Mouse (Mus musculus): ENCODE data around the gene AU015836.
A peak's percentile ranks its signal among the peaks of the same experiment; 100 is the strongest.
"Not testable (repeated sequence)": the region's sequence is repeated elsewhere in the genome, so short reads cannot be mapped to it uniquely, and the experiment has no call there.

The AU015836 gene

GRCm38 (mm10) chrX:93968444-93968843, at the start of gene AU015836:
Gene AU015836, plus strand, starts transcription at chrX:93968659.
- no peak for DNase-seq

- no peak for DNase-seq
Observed at GRCm38 (mm10) chrX:93919017-93919416, 49.4 kb upstream of the AU015836 start.

GRCm38 (mm10) chrX:93928379-93928778, 40.1 kb upstream of the AU015836 start:
- DNase-seq = no peak

GRCm38 (mm10) chrX:93928794-93929193, 39.7 kb upstream of the AU015836 start:
- DNase-seq = no peak

- DNase-seq = no peak
Observed at GRCm38 (mm10) chrX:93931694-93932093, 36.8 kb upstream of the AU015836 start.

- DNase-seq = peak; percentile 11
Observed at GRCm38 (mm10) chrX:93956727-93957126, 11.7 kb upstream of the AU015836 start.

- no peak for DNase-seq
Observed at GRCm38 (mm10) chrX:93958502-93958901, 10.0 kb upstream of the AU015836 start.

- no peak for DNase-seq
Observed at GRCm38 (mm10) chrX:93980341-93980740, 11.9 kb downstream of the AU015836 start.

GRCm38 (mm10) chrX:93982193-93982592, 13.7 kb downstream of the AU015836 start:
- DNase-seq = no peak

- DNase-seq = not testable (repeated sequence)
Observed at GRCm38 (mm10) chrX:93985096-93985495, 16.6 kb downstream of the AU015836 start.

- no peak for DNase-seq
Observed at GRCm38 (mm10) chrX:94006991-94007390, 38.5 kb downstream of the AU015836 start.

- DNase-seq = no peak
Observed at GRCm38 (mm10) chrX:94009442-94009841, 41.0 kb downstream of the AU015836 start.

- DNase-seq = no peak
Observed at GRCm38 (mm10) chrX:94011656-94012173, 43.3 kb downstream of the AU015836 start.

GRCm38 (mm10) chrX:94012479-94013167, 44.2 kb downstream of the AU015836 start:
- no peak for DNase-seq

GRCm38 (mm10) chrX:94016891-94017290, 48.4 kb downstream of the AU015836 start:
- DNase-seq = no peak

GRCm38 (mm10) chrX:94022264-94022874, 53.9 kb downstream of the AU015836 start:
- no peak for DNase-seq
